Mouse (Mus musculus) induced T-regulatory cell, adult 2 months (primary cell): ENCODE measurements at regions not wholly inside any gene's neighbourhood (a gene's known extent, or its start where the extent isn't known, plus 50 kb on each side); places are given as distances from the start of the nearest gene placed in this dataset.

Source experiments
- DNase-seq: peaks from one replicate; pipeline ENCODE4 v3.0.0-alpha.2; 2012; ENCODE audit warnings: low read depth

- DNase-seq, result no peak
Observed at GRCm38 (mm10) chr9:91134325-91134724, 227.9 kb upstream of the Zic4 start.

GRCm38 (mm10) chr9:91135107-91135506, 227.1 kb upstream of the Zic4 start:
- no peak for DNase-seq

DNA sequence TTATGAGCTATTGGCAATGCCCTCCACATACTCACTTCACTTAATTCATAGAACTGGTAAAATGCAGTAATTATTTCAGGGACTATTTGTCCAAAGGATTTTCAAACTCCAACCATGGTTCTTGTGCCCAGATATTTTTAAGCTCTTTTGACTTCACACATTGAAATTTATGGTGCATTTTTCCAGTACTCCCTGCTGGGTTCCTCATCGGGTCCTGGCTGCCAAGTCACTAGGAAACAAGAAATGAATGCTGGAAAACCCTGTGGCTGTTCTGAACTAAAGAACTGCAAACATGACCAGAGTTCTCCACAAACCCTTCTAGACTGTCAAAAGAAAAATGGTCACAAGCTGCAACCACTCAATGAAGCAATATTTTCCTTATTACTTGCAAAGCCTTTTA, 221.6 kb upstream of the Zic4 start:
- no peak for DNase-seq

GRCm38 (mm10) chr9:91151893-91152292, 210.3 kb upstream of the Zic4 start:
- no peak for DNase-seq

GRCm38 (mm10) chr9:91159311-91159710, 202.9 kb upstream of the Zic4 start:
- DNase-seq, result no peak

- DNase-seq, result no peak
Observed at GRCm38 (mm10) chr9:91167871-91168270, 194.3 kb upstream of the Zic4 start.

- no peak for DNase-seq
Observed at GRCm38 (mm10) chr9:91193221-91193620, 169.0 kb upstream of the Zic4 start.

GRCm38 (mm10) chr9:91193954-91194353, 168.3 kb upstream of the Zic4 start:
- DNase-seq, result no peak

DNA sequence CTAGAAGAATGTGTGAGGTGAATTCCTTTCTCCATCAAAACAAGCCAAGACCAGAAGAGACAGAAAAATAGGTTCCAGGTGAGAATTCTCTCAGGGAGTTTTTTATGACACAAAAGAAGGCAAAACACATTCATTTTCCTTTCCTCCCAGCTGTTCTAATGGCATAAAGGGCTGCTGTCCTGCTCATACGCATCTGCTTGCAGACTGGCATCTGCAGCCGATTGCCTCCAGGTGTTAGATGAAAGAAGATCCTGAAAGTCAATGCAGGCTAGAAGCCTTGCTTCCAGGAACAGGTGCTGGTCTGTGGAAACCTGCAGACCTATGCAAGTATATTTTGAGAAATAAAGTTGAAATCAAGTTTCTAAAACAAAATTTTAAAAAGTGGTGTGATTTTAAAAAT, 154.9 kb upstream of the Zic4 start:
- DNase-seq, result no peak

DNA sequence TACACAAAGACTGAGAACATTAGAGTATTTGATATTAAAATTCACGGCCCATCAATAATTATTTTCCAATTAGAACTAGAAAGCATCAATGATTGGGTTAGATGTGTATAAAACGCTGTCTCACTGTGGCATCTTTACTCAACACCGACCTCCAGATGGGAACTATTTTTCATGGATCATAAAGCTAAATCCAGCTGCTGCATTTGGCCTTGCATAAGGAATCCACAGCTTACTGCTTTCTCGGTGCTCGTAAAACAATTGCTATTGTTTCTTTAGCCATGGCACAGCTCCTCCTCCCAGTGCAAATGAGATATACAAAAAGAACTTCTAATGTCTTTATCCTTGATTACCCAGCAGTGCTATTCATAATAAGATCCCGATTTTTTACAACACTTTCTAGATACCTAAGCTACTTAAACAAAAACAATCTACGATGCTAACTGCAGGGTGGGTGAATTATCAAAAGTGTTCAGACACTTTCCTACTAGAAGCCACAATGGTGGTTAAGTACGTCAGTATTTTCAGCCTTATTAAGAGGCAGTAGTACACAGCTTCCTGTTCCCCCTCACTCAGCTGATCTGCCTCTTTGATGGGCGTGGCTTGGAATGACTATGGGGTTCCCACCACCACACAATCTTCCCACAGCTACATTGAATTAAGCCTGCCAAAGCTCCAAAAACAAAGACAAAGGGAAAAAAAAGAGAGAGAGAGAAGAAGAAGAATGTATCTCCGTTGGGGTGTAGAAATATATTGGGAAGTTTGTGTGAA, 134.4 kb upstream of the Zic4 start:
- no peak for DNase-seq

- no peak for DNase-seq
Observed at GRCm38 (mm10) chr9:91228525-91228924, 133.7 kb upstream of the Zic4 start.

DNA sequence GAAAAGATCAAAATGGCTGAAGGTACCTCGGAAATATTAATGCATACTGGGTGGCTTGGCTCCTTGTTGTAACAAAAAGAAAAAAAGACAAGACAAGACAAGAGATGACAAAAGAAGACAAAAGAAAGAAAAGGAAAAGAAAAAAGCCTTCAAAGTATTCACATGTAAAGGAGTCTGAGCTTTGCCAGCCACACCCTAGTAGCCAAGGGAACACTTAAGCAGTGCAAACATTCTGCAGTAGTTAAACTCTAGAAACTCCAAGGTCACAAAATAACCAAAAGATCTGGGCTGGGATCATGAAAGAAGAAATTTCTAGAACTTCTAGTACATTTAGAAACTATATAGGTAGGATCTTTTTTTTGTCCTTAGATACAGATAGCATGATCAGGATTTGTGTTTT, 108.3 kb upstream of the Zic4 start:
- DNase-seq, result no peak

DNA sequence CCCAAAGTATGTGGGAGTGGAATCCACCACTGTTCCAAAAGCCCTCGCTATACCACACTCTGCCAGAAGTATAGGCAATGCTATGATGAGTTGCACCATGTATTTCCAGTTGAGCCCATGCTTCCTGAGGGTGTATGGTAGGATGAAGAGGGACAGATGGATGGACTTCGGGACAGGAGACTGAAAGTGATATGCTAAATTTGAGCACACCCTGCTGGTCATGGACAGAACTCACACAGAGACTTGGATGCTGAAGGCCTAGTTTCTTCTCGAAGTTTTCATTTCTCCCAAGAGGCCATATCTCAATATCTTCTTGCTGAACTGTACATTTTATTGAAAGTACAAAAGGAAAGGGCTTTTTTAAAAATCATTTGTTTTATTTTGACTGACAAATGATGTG, 70.9 kb upstream of the Zic4 start:
- DNase-seq, result no peak
